Mouse (Mus musculus) forebrain, postnatal 0 days (tissue): ENCODE measurements at regions not wholly inside any gene's neighbourhood (a gene's known extent, or its start where the extent isn't known, plus 50 kb on each side); places are given as distances from the start of the nearest gene placed in this dataset.
"Not testable (repeated sequence)": the region's sequence is repeated elsewhere in the genome, so short reads cannot be mapped to it uniquely, and the experiment has no call there.

Source experiments
- ATAC-seq: fragments of 200-750 bp; cut with Nextera tagmentation; 2 replicates; pipeline ENCODE4 v1.8.0; 2017; ENCODE audit warnings: mild to moderate bottlenecking, moderate library complexity
- DNase-seq: peaks from one replicate; pipeline ENCODE4 v3.0.0-alpha.2; 2015
- H3K27ac ChIP-seq: fragments of 300-500 bp; sonication (generic); 2 replicates; pipeline ENCODE4 v1.5.1; 2014; ENCODE audit warnings: low read depth, mild to moderate bottlenecking, antibody characterized with exemption, low read length, moderate library complexity, mixed read lengths
- H3K27me3 ChIP-seq: fragments of 300-500 bp; sonication (generic); 2 replicates; pipeline ENCODE4 v1.6.1; 2014; ENCODE audit warnings: mild to moderate bottlenecking, low read length, mixed read lengths; ENCODE audit not compliant: insufficient read depth
- H3K36me3 ChIP-seq: fragments of 300-500 bp; sonication (generic); 2 replicates; pipeline ENCODE4 v1.6.1; 2014; ENCODE audit warnings: mild to moderate bottlenecking, moderate library complexity; ENCODE audit not compliant: insufficient read depth
- H3K4me1 ChIP-seq: fragments of 300-500 bp; sonication (generic); 2 replicates; pipeline ENCODE4 v1.6.1; 2014; ENCODE audit warnings: antibody characterized with exemption; ENCODE audit not compliant: insufficient read depth
- H3K4me2 ChIP-seq: fragments of 300-500 bp; sonication (generic); 2 replicates; pipeline ENCODE4 v1.6.1; 2014; ENCODE audit warnings: low read depth, mild to moderate bottlenecking, moderate library complexity
- H3K4me3 ChIP-seq: fragments of 300-500 bp; sonication (generic); 2 replicates; pipeline ENCODE4 v1.5.1; 2014; ENCODE audit warnings: low read depth, low read length, mixed read lengths
- H3K9ac ChIP-seq: fragments of 300-500 bp; sonication (generic); 2 replicates; pipeline ENCODE4 v1.6.1; 2014; ENCODE audit warnings: mild to moderate bottlenecking
- H3K9me3 ChIP-seq: fragments of 300-500 bp; sonication (generic); 2 replicates; pipeline ENCODE4 v1.6.1; 2016; ENCODE audit warnings: low read length
- CTCF ChIP-seq: sonication (generic); IDR thresholded peaks from 2 replicates; pipeline ENCODE4 v1.5.1; 2016; ENCODE audit warnings: antibody characterized with exemption, control low read depth, low read depth
- WGBS: fragments of 180-500 bp; shearing (Covaris S2); extraction: QIAGEN DNeasy Blood & Tissue Kit; methylation state at CpG from one replicate; pipeline ENCODE4 v1.1.7; 2014; 5-methylcytosine and 5-hydroxymethylcytosine counted together

- DNase-seq, result no peak
- no peak for ATAC-seq
- no peaks in the 10 kb centered on the region for H3K27me3 ChIP-seq
- no peak overlapping the region for H3K4me2 ChIP-seq
- WGBS, result 52% methylated on average over 3 of the region's 3 CpGs
- H3K9ac ChIP-seq, result no peak overlapping the region
- H3K9me3 ChIP-seq, result no peaks in the 10 kb centered on the region
- TF ChIP-seq CTCF, result no peak
- no peaks in the 10 kb centered on the region for H3K4me1 ChIP-seq
- no peak overlapping the region for H3K4me3 ChIP-seq
- H3K36me3 ChIP-seq, result no peaks in the 10 kb centered on the region
- no peak overlapping the region for H3K27ac ChIP-seq
Measured at GRCm38 (mm10) chr1:166923713-166923975, 77.6 kb upstream of the Fam78b start.

DNA sequence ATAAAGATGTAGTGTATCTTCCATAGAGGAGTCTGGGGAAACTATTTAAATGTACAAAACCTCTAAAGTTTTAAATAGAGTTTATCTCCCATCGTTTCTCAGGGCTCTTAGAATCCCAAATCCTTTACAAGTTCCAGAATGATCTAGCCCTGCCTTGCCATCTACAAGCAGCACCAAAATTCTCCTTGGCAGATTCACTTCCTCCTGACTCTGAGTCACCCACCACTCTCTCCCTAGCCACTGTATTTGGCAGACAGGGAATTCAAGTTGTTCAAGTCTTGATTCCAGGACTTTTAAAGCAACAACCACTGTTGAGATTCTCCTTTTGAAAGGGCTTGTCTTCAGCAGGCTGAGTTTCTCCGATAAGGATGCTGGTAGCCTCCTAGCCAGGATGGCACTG, 77.1 kb upstream of the Fam78b start:
- Histone ChIP-seq H3K9me3 (no peaks in the 10 kb centered on the region), H3K36me3 (no peaks in the 10 kb centered on the region), H3K4me1 (no peaks in the 10 kb centered on the region), H3K27ac (no peak overlapping the region), H3K4me2 (no peak overlapping the region), H3K27me3 (no peaks in the 10 kb centered on the region), H3K9ac (no peak overlapping the region), H3K4me3 (no peak overlapping the region)
- 86% methylated on average over 2 of the region's 2 CpGs for WGBS
- no peak for TF ChIP-seq CTCF
- ATAC-seq (no peak), DNase-seq (no peak)

GRCm38 (mm10) chr1:166926078-166926477, 75.1 kb upstream of the Fam78b start:
- H3K9me3 ChIP-seq, result no peaks in the 10 kb centered on the region
- H3K27me3 ChIP-seq, result no peaks in the 10 kb centered on the region
- no peak overlapping the region for H3K4me3 ChIP-seq
- ATAC-seq (no peak), DNase-seq (no peak)
- H3K4me2 ChIP-seq, result no peak overlapping the region
- H3K9ac ChIP-seq, result no peak overlapping the region
- H3K36me3 ChIP-seq, result no peaks in the 10 kb centered on the region
- no peaks in the 10 kb centered on the region for H3K4me1 ChIP-seq
- H3K27ac ChIP-seq, result no peak overlapping the region
- 14% methylated on average over 4 of the region's 4 CpGs for WGBS
- TF ChIP-seq CTCF, result no peak

DNA sequence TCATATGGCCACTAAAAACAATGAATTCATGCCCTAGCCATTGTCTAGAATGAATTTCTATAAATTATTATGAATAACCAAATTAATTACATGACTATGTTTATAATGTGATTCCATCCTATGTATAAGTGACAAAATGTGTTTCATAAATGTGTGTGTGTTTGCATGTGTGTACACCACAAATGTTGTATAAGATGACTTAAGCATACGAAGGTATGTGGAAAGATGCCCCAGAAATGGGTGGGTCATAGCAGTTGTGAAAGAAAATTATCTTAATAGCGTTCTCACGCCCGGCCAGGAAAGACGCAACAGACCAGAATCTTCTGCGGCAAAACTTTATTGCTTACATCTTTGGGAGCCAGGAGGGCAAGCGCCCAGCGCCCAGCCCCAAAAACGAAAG, 61.5 kb upstream of the Fam78b start:
- WGBS, result 52% methylated on average over 7 of the region's 9 CpGs
- peak; percentile 40; the same call in 1 of the 2 replicates for ATAC-seq

GRCm38 (mm10) chr1:166940146-166941076, 60.8 kb upstream of the Fam78b start:
- Histone ChIP-seq H3K4me2 (peak overlapping the region; percentile 35; the same call in 1 of the 2 replicates), H3K9ac (peak overlapping the region; percentile 37; the same call in 1 of the 2 replicates), H3K4me3 (peak overlapping the region; percentile 27)
- ATAC-seq (peak; percentile 89), DNase-seq (peak; percentile 58)
- not testable (repeated sequence) for H3K27me3 ChIP-seq, H3K9me3 ChIP-seq, H3K27ac ChIP-seq, H3K4me1 ChIP-seq, H3K36me3 ChIP-seq
- WGBS, result 51% methylated on average over 31 of the region's 31 CpGs

More for the DNA sequence above, 61.5 kb upstream of the Fam78b start:
- peak overlapping the region; percentile 35; the same call in 1 of the 2 replicates for H3K4me2 ChIP-seq
- peak overlapping the region; percentile 37; the same call in 1 of the 2 replicates for H3K9ac ChIP-seq
- not testable (repeated sequence) for H3K9me3 ChIP-seq, H3K27ac ChIP-seq, H3K27me3 ChIP-seq, H3K36me3 ChIP-seq, H3K4me1 ChIP-seq
- H3K4me3 ChIP-seq, result peak overlapping the region; percentile 27
- DNase-seq, result peak; percentile 10

DNA sequence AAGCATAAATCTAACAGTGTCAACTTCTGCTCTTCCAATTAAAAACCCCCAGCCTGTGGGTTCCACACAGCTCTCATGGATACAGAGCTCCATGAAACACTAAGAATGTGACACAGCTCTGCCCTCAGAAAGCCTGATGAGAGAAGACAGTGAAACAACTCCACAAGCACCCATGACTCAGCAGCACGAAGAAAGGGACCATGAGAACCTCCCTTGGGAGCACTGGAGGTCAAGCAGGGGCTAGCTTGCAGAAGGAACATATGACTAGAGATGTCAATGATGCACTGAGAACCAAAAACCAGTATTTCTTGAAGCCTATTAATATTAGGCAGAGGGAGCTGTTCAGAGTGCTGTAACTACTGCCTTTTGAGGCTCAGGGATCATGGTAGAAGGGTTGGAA, 59.0 kb upstream of the Fam78b start:
- Histone ChIP-seq H3K4me1 (no peaks in the 10 kb centered on the region), H3K4me2 (no peak overlapping the region), H3K4me3 (no peak overlapping the region), H3K27me3 (no peaks in the 10 kb centered on the region), H3K9ac (no peak overlapping the region), H3K27ac (no peak overlapping the region), H3K36me3 (no peaks in the 10 kb centered on the region), H3K9me3 (no peaks in the 10 kb centered on the region)
- no peak for TF ChIP-seq CTCF
- DNase-seq (no peak), ATAC-seq (no peak)
- WGBS, result 84% methylated on average over 1 of the region's 1 CpGs

DNA sequence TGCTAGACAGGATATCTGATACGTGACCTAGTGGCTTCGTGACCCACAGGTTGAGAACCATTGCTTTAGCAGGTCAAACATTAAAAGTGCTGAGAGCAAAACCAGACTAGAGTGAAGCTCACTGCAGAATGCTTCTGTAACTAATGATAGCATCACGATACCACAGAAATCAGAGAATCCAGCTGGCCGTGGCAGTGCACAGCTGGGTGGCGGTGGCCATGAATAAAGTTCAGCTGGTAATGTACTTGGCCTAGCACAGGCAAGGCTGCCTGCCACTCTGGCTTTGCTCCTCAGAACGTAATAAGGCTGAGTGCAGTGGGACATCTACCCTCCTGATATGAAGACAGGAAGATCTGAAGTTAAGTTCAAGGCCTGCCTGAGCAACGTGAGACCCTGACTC, 56.7 kb upstream of the Fam78b start:
- 84% methylated on average over 7 of the region's 7 CpGs for WGBS
- Histone ChIP-seq H3K9me3 (no peaks in the 10 kb centered on the region), H3K4me1 (no peaks in the 10 kb centered on the region), H3K4me3 (no peak overlapping the region), H3K36me3 (no peaks in the 10 kb centered on the region), H3K27me3 (no peaks in the 10 kb centered on the region), H3K27ac (no peak overlapping the region), H3K4me2 (no peak overlapping the region), H3K9ac (no peak overlapping the region)
- DNase-seq, result no peak
- no peak for ATAC-seq
- no peak for TF ChIP-seq CTCF
